In the genomic region with DNA sequence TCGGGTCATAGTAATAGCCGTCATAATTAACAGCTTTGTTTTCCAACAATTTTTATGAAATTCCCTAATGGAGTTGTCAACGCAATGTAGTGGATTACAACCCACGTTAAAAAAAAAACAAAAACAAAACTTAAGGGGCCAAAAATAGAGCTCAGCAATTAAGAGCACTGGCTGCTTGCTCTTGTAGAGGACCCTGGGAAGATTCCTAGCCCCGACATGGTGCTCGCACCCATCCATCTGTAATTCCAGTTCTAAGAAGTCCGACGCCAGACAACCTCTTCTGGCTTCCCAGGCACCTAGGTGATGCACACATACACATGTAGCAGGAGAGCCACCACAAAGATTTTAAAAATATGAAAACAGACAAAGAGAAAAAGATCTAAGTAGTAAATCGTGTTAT, we compare ENCODE assay signal across 9 mouse cellular contexts. TPM values are rescaled to one million over a fixed set of nuclear protein-coding genes. Genes with fewer than 3 reads are reported as not detected.
DNase-seq lines count a peak whose midpoint lies in the region; ATAC-seq and TF ChIP-seq lines count a peak whose summit lies in the region.
"Had no signal": no experiment of that assay in that cellular context is flagged by ENCODE, and none has a peak within 500 bp of the region (broad histone marks: within the 10 kb centered on the region; RNA-seq: fewer than 3 reads in every experiment).

No protein-coding gene starts in this region.

- no peaks in the 10 kb centered on the region for H3K9me3 ChIP-seq in lung, embryonic 14.5 days (ENCODE audit: low read depth, low read length)
- no peaks in the 10 kb centered on the region for H3K9me3 ChIP-seq in embryonic facial prominence, embryonic 15.5 days (replicated peaks)
- H3K9me3 ChIP-seq in intestine, embryonic 15.5 days = no peaks in the 10 kb centered on the region
- no peaks in the 10 kb centered on the region for H3K9me3 ChIP-seq in neural tube, embryonic 13.5 days

- peak overlapping the region; percentile 88 for H3K4me2 ChIP-seq in lung, embryonic 14.5 days
- H3K4me2 ChIP-seq in embryonic facial prominence, embryonic 15.5 days (replicated peaks) = peak overlapping the region; percentile 55
- peak overlapping the region; percentile 65 for H3K4me2 ChIP-seq in intestine, embryonic 15.5 days (replicated peaks)
- peak overlapping the region; percentile 74 for H3K4me2 ChIP-seq in neural tube, embryonic 13.5 days

- H3K36me3 ChIP-seq in lung, embryonic 14.5 days (ENCODE audit: insufficient read depth) = peaks cover 21% of the 10 kb centered on the region
- peaks cover 23% of the 10 kb centered on the region for H3K36me3 ChIP-seq in embryonic facial prominence, embryonic 15.5 days
- H3K36me3 ChIP-seq in intestine, embryonic 15.5 days = peaks cover 12% of the 10 kb centered on the region
- peaks cover 23% of the 10 kb centered on the region for H3K36me3 ChIP-seq in neural tube, embryonic 13.5 days

- H3K27ac ChIP-seq in lung, embryonic 14.5 days (ENCODE audit: low read depth) = peak overlapping the region; percentile 96
- peak overlapping the region; percentile 98 for H3K27ac ChIP-seq in embryonic facial prominence, embryonic 15.5 days (replicated peaks)
- 0 out of 2 replicates have a peak overlapping the region, but pooled peaks have one; percentile 96 for H3K27ac ChIP-seq in intestine, embryonic 15.5 days
- H3K27ac ChIP-seq in neural tube, embryonic 13.5 days (replicated peaks) = peak overlapping the region; percentile 97

- DNase-seq in lung, embryonic 14.5 days = peak; percentile 20
- no peak for DNase-seq in lung, postnatal 14 days
- DNase-seq in adrenal gland, adult 8-10 months = no peak
- DNase-seq in spleen, postnatal 4 days (ENCODE audit: low spot score in 2 of 2) = no peak

- peak overlapping the region; percentile 64 for H3K4me3 ChIP-seq in lung, embryonic 14.5 days (ENCODE audit: low read depth, low read length)
- peak overlapping the region; percentile 70 for H3K4me3 ChIP-seq in embryonic facial prominence, embryonic 15.5 days (replicated peaks)
- peak overlapping the region; percentile 62 for H3K4me3 ChIP-seq in intestine, embryonic 15.5 days (replicated peaks)
- H3K4me3 ChIP-seq in neural tube, embryonic 13.5 days = peak overlapping the region; percentile 63

- ATAC-seq in lung, embryonic 14.5 days (ENCODE audit: insufficient read depth) = no peak; the same call in 1 of the 2 replicates
- ATAC-seq in embryonic facial prominence, embryonic 15.5 days (ENCODE audit: insufficient number of reproducible peaks, low FRiP score, low TSS enrichment, low read depth) = no peak
- no peak for ATAC-seq in intestine, embryonic 15.5 days
- ATAC-seq in neural tube, embryonic 13.5 days (ENCODE audit: low read depth) = no peak
- no peak for ATAC-seq in granulocyte monocyte progenitor cell, adult 5-6 weeks (replicated peaks; ENCODE audit: poor library complexity, severe bottlenecking)

- TF ChIP-seq CTCF in lung, embryonic 14.5 days (IDR thresholded peaks at IDR 0.05; ENCODE audit: low read depth) = no peak

- 17% methylated on average over 9 of the region's 9 CpGs for WGBS in lung, embryonic 14.5 days
- WGBS in embryonic facial prominence, embryonic 15.5 days = 17% methylated on average over 9 of the region's 9 CpGs
- WGBS in intestine, embryonic 15.5 days = 14% methylated on average over 9 of the region's 9 CpGs
- 17% methylated on average over 9 of the region's 9 CpGs for WGBS in neural tube, embryonic 13.5 days

- peak overlapping the region; percentile 76 for H3K9ac ChIP-seq in lung, embryonic 14.5 days
- H3K9ac ChIP-seq in embryonic facial prominence, embryonic 15.5 days = peak overlapping the region; percentile 69
- peak overlapping the region; percentile 73; the same call in 1 of the 2 replicates for H3K9ac ChIP-seq in intestine, embryonic 15.5 days
- peak overlapping the region; percentile 77 for H3K9ac ChIP-seq in neural tube, embryonic 13.5 days

- 0 out of 2 replicates have a peak, but pooled peaks cover 5% of the 10 kb centered on the region for H3K4me1 ChIP-seq in lung, embryonic 14.5 days (ENCODE audit: insufficient read depth)
- H3K4me1 ChIP-seq in embryonic facial prominence, embryonic 15.5 days = peaks cover 6% of the 10 kb centered on the region
- H3K4me1 ChIP-seq in intestine, embryonic 15.5 days (replicated peaks) = 0 out of 2 replicates have a peak, but pooled peaks cover 3% of the 10 kb centered on the region
- peaks cover 18% of the 10 kb centered on the region for H3K4me1 ChIP-seq in neural tube, embryonic 13.5 days (replicated peaks)

- H3K27me3 ChIP-seq in lung, embryonic 14.5 days (ENCODE audit: insufficient read depth, low read length) = no peaks in the 10 kb centered on the region
- no peaks in the 10 kb centered on the region for H3K27me3 ChIP-seq in embryonic facial prominence, embryonic 15.5 days
- no peaks in the 10 kb centered on the region for H3K27me3 ChIP-seq in intestine, embryonic 15.5 days (replicated peaks)
- no peaks in the 10 kb centered on the region for H3K27me3 ChIP-seq in neural tube, embryonic 13.5 days

RNA-seq across cellular contexts. Expression of gene Itfg2, which starts 0.3 kb away (rescaled TPM):
- 32.6 and 41.4 TPM in 2 replicates for polyA plus RNA-seq in lung, embryonic 14.5 days (2014; fragmentation: Nextera tagmentation; extraction: Ambion mirVana)
- 33.0 and 33.5 TPM in 2 replicates for polyA plus RNA-seq in embryonic facial prominence, embryonic 15.5 days (2015; fragmentation: Nextera tagmentation; extraction: Ambion mirVana)
- polyA plus RNA-seq in intestine, embryonic 15.5 days (2015; fragmentation: Nextera tagmentation; extraction: Ambion mirVana) = 24.4 and 24.8 TPM in 2 replicates
- polyA plus RNA-seq in neural tube, embryonic 13.5 days (2015; fragmentation: Nextera tagmentation; extraction: Ambion mirVana) = 41.4 and 45.7 TPM in 2 replicates
- 9.9 and 75.9 TPM in 2 replicates for total RNA-seq in granulocyte monocyte progenitor cell, adult 5-6 weeks (2014; fragmentation: Nextera tagmentation)
- total RNA-seq in granulocyte monocyte progenitor cell, adult 5-6 weeks (2017) = 23.5 and 33.3 TPM in 2 replicates
- 10 to 100 TPM; 27.1 to 38.6 (median 34.9) TPM for total RNA-seq in adrenal gland, adult 8-10 months (2022)

RNA-seq across cellular contexts. Expression of gene Fkbp4, which starts 13.4 kb away (rescaled TPM):
- polyA plus RNA-seq in lung, embryonic 14.5 days (2014; fragmentation: Nextera tagmentation; extraction: Ambion mirVana) = 434 and 450 TPM in 2 replicates
- polyA plus RNA-seq in embryonic facial prominence, embryonic 15.5 days (2015; fragmentation: Nextera tagmentation; extraction: Ambion mirVana) = 341 and 347 TPM in 2 replicates
- polyA plus RNA-seq in intestine, embryonic 15.5 days (2015; fragmentation: Nextera tagmentation; extraction: Ambion mirVana) = 511 and 518 TPM in 2 replicates
- polyA plus RNA-seq in neural tube, embryonic 13.5 days (2015; fragmentation: Nextera tagmentation; extraction: Ambion mirVana) = 339 and 363 TPM in 2 replicates
- total RNA-seq in granulocyte monocyte progenitor cell, adult 5-6 weeks (2014; fragmentation: Nextera tagmentation) = 216 and 249 TPM in 2 replicates
- 331 and 365 TPM in 2 replicates for total RNA-seq in granulocyte monocyte progenitor cell, adult 5-6 weeks (2017)
- 100 to 1,000 TPM; 186 to 394 (median 267) TPM for total RNA-seq in adrenal gland, adult 8-10 months (2022)

RNA-seq across cellular contexts. Expression of gene Nrip2, which starts 25.9 kb away (rescaled TPM):
- 3.4 and 4.3 TPM in 2 replicates for polyA plus RNA-seq in lung, embryonic 14.5 days (2014; fragmentation: Nextera tagmentation; extraction: Ambion mirVana)
- polyA plus RNA-seq in embryonic facial prominence, embryonic 15.5 days (2015; fragmentation: Nextera tagmentation; extraction: Ambion mirVana) = 5.5 and 7.5 TPM in 2 replicates
- polyA plus RNA-seq in intestine, embryonic 15.5 days (2015; fragmentation: Nextera tagmentation; extraction: Ambion mirVana) = 4.9 TPM in 2 replicates
- 7.1 and 8.6 TPM in 2 replicates for polyA plus RNA-seq in neural tube, embryonic 13.5 days (2015; fragmentation: Nextera tagmentation; extraction: Ambion mirVana)
- total RNA-seq in granulocyte monocyte progenitor cell, adult 5-6 weeks (2014; fragmentation: Nextera tagmentation) = not detected in 2 replicates
- not detected in 2 replicates for total RNA-seq in granulocyte monocyte progenitor cell, adult 5-6 weeks (2017)
- 1 to 10 TPM; 2.5 to 3.0 (median 2.8) TPM for total RNA-seq in adrenal gland, adult 8-10 months (2022)

RNA-seq across cellular contexts. Expression of gene Gm44596, which starts 49.7 kb away (rescaled TPM):
- polyA plus RNA-seq in lung, embryonic 14.5 days (2014; fragmentation: Nextera tagmentation; extraction: Ambion mirVana) = not detected in 2 replicates
- polyA plus RNA-seq in embryonic facial prominence, embryonic 15.5 days (2015; fragmentation: Nextera tagmentation; extraction: Ambion mirVana) = not detected in 2 replicates
- polyA plus RNA-seq in intestine, embryonic 15.5 days (2015; fragmentation: Nextera tagmentation; extraction: Ambion mirVana) = not detected in 2 replicates
- polyA plus RNA-seq in neural tube, embryonic 13.5 days (2015; fragmentation: Nextera tagmentation; extraction: Ambion mirVana) = not detected in 2 replicates
- total RNA-seq in granulocyte monocyte progenitor cell, adult 5-6 weeks (2014; fragmentation: Nextera tagmentation) = not detected in 2 replicates
- total RNA-seq in granulocyte monocyte progenitor cell, adult 5-6 weeks (2017) = not detected in 2 replicates
- total RNA-seq in adrenal gland, adult 8-10 months (2022) = not detected
- total RNA-seq: adrenal gland, adult 2 months had no signal
- polyA plus RNA-seq: adrenal gland, adult 2 months had no signal

RNA-seq across cellular contexts. Expression of gene Tex52, which starts 49.8 kb away (rescaled TPM):
- polyA plus RNA-seq in lung, embryonic 14.5 days (2014; fragmentation: Nextera tagmentation; extraction: Ambion mirVana) = 0.21 and 0.35 TPM in 2 replicates
- 1.6 TPM in 2 replicates for polyA plus RNA-seq in embryonic facial prominence, embryonic 15.5 days (2015; fragmentation: Nextera tagmentation; extraction: Ambion mirVana)
- 0.13 and 0.16 TPM in 2 replicates for polyA plus RNA-seq in intestine, embryonic 15.5 days (2015; fragmentation: Nextera tagmentation; extraction: Ambion mirVana)
- 0.53 TPM in 1 of 2 replicates, not detected in the other for polyA plus RNA-seq in neural tube, embryonic 13.5 days (2015; fragmentation: Nextera tagmentation; extraction: Ambion mirVana)
- total RNA-seq in granulocyte monocyte progenitor cell, adult 5-6 weeks (2014; fragmentation: Nextera tagmentation) = not detected in 2 replicates
- total RNA-seq in granulocyte monocyte progenitor cell, adult 5-6 weeks (2017) = 0.22 TPM in 1 of 2 replicates, not detected in the other
- total RNA-seq in adrenal gland, adult 8-10 months (2022) = not detected
- total RNA-seq: adrenal gland, adult 2 months had no signal
- polyA plus RNA-seq: adrenal gland, adult 2 months had no signal
